Mouse (Mus musculus) fat pad, adult 2 months (tissue): ENCODE results near the gene Usp35.

Experiments
- DNase-seq: peaks from one replicate; pipeline ENCODE4 v3.0.0-alpha.2; 2011; ENCODE audit warnings: low read depth, low spot score; ENCODE audit errors: extremely low read depth

Gene Usp35

DNA sequence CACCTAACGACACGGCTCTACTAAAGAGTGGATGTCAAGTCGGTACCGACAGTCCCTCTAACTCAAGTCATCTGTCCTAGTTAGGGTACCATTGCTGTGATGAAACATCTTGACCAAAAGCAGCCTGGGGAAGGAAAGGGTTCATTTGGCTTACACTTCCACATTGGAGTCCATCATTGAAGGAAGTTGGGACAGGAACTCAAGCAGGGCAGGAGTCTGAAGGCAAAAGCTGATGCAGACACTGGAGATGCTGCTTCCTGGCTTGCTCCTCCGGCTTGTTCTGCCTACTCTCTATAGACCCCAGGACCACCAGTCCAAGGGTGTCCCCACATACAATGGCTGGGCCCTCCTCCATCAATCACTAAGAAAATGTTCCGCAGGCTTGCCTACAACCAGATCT is 16.2 kb downstream of the Usp35 start:
- DNase-seq = no peak

DNA sequence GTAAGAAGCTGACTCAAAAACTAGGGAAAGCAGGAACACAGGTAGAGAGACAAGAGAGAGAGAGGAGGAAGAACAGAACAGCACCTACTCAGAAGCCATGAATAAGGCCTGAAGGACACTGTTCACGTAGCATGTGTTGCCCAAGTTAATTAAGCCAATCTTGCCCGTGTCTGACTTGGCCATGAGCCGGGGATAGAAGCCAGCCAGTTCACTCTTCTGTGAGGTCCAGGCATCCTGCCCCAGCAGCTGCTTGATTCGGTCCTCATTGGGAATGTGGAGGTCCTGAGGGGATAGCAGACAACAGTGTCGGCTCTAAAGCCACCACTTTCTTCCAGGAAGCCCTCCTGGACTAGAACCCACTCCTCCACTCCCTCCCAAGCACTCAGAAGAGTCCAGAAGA is 17.2 kb downstream of the Usp35 start:
- DNase-seq = no peak

DNA sequence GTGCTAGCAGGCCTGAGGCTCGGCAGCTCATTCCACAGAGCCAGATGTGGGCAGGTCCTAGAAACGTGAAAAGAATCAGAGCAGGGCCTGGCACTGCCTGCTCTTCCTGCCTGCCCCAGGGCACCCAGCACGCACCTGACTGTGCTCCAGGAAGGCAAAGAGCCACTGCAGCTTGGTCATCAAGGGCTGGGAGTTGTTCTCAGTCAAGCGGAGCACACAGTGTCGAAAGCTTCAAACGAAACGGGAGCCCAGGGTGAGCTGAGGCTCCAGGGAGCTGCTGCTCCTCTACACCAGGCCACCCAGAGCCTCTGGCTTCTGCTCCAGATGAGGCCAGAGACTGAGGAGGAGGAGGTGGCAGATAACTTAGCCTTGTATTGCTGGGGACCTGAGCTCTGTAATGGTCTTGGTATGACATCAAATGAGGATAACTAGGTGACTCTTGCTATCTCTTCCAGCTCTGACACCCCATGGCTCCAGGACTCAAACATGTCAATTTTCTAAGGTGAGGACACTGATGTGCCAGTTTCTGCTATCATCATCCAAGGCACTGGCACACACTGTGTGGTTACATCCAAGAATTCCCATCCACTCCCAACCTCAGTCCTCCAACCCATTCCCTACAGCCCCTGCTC is 18.3 kb downstream of the Usp35 start:
- no peak for DNase-seq

DNA sequence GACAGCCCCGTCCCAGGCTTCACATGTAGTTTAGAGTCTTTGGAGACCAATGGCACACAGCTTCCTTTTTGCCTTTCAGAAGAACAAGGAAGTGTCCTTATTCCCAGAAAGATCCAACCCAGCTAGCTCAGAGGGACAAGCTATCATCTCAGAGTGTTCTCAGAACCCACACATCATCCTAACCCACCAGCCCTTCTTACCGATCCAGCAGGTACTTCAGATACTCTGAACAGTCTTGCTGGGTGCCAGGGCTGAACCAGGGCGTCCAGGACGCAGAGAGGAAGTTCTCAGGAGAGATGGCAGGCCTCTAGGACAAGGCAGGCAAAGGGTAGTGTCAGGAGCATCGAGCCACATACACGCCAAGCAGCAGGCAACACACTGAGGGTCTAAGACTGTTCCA is 19.0 kb downstream of the Usp35 start:
- no peak for DNase-seq

DNA sequence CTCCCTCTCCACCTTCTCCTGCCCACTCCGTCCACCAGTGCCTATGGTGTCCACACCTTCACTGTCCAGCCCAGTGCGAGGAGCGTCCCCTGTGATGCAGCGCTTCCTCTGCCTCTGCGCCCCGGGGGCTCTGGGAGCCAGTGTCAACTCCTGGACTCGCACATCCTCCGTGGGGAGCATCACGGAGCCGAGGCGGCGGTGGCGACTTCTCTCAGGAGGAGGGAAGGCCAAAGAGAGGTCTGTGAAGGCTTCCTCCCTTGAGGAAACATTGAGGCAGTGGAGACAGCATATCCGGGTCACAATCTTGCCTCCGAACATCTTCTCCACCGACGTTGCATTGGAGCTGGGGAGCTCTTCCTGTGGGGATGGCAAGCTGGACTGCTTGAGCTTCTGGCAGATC is 19.6 kb downstream of the Usp35 start:
- DNase-seq = no peak

DNA sequence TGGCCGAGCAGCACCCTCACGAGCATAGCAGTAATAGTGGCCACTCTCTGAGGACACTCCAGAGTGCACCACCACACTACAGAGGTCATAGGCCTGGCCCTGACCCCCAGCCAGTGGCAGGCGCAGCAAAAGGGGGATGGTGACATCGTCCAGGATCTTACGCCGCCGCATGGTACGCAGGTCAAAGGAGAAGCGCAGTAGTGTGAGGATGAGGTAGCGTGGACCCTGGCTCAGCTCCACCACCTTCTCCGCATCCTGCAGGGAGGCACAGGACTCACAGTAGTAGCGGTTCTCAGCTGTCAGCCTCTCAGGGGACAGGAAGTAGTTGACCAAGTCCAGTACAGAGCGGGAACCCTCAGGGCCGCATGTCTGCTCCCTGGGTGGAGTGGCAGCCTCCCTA is 20.2 kb downstream of the Usp35 start:
- no peak for DNase-seq

DNA sequence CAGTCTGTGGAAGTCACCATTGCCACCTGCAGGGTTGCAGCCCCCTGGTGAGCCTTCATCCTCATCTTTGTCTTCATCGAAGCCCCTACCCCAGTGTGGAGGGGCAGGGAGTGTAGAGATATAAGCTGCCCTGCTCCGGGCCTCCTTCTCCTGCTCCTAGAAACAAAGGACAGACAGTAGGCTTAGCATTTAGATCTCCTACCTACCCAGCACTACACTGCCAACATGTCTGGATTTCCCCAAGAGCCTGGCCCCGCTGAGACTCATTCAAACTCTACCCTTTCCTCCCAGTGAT is 21.5 kb downstream of the Usp35 start:
- no peak for DNase-seq

DNA sequence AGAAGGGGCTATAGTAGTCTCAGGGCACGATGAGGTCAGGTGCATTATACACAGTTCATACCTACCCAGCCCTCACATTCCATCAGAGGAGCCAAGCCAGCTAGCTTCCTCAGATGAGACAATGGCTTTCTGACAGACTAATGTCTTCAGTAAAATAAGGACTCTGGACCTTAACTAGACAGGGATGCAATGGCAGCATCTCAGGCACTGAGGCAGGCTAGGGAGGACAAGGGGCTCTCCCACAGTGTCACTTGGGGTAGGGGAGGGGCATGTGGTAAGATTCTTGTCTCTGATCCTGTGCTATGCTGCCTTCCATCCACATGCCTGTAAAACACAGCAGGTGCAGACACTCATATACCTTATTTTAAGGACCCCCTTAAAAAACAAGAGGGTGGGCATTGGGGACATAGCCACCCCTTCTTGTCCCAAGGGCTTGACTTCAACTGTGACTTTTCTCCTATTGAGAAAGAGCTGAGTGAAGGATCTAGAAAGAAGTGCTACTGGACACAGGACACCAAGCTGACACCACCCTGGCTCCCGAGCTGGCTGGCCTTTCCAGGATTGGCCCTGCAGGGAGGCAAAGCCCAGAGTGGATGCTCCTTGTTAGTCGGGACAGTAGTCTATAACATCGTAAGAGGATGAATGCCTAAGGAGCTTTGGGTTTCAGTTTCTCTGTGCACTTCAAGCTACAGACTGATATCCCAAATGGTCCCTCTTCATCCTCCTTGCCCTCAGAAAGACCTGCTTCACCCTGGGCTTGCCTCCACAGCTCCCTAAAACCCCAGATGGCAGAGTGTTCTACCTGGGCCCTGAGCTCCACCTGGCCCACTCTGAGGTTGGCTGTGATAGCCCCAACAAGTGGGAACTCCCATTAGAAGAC is 22.1 kb downstream of the Usp35 start:
- DNase-seq = no peak

DNA sequence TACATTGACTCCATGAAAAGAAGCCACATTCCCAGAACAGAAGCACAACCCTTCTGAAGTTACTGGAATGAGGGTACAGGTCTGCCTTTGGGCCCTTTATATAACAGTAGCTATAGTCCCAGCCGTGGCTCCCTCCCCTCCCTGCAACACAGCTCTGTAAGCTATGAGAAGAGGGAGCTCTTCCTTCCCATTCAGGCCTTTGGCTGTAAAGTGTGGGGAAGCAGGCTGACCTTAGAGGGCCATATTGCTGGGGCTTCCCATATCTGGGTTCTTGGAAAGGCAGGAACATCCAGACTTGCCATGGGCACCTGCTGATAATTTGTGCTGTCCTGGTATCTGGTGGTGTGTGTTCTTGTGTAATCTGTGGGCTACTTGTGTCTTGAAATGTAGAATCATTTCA is 24.3 kb downstream of the Usp35 start:
- DNase-seq = no peak

DNA sequence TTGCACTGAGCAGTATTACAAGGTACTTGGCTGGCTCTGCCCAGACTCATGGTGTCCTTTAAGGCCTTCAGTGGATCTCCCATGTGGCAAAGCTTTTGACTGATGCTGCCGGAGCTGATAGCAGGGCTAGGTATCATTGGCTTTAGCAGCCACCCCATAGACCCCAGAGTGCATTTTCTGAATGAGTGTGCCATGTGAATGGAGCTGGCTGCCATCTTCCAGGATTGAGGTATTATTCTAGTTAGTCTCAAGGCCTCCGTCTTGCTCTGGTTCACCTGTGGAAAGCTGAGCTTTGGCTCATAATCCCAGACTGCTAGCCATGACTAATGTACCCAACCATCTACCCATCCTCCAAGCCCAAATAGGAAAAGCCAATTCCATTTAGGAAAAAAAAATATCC is 25.0 kb downstream of the Usp35 start:
- no peak for DNase-seq

DNA sequence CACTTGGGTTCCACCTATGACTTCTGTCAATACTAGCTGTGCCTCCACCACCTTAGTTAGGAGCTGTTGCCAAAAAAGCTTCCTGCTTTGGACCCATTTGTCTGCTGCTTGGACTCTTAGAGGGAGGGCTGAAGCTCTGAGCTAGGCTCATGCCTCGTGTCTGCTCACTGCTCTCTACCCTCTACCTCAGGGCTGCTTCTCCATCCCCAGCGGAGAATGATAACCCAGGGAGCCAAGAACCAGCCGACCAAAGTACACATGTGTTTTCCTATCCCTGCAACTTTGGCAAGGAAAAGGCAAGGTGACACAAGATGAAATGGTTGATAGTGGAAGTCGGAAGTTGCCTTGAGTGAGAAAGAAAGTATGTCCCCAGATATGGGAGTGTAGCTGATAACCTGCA is 26.6 kb downstream of the Usp35 start:
- DNase-seq = no peak

DNA sequence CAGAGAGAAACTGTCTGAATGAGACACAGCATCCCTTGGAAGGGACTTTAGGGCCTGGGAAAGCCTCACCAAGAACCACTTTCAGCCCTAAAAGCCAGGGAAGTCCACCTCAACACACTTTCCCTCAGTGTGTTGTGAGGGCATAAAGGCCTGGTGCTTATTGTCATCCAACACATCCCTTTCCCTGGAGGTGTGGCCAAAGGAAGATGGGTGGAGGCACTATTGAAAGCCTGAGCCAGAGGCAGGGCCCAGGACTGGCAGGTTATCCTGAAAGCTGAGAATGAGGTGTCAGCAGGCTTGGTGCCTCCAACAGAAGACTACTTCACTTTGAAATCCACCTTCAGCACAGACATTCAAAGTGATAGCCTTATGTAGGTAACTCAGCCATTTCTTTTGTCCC is 27.3 kb downstream of the Usp35 start:
- no peak for DNase-seq

DNA sequence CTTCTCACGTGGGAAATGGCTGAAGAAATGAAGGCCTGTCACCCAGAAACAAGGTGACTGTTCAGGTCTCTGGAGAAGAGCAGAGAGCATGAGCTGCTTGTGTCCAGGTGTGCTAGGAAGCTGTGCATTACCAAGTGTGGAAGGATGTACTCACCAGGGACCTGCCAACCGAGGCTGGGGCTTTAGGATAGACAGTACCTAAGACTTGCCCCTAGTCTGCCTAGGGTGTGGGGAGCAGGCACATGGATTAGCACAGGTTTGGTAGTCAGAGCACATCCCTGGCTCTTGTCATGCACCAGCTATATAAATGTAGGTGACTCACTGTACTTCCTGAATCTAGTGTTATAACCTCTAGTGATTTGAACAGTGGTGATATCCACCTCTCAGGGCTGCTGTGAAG is 28.2 kb downstream of the Usp35 start:
- DNase-seq = no peak

DNA sequence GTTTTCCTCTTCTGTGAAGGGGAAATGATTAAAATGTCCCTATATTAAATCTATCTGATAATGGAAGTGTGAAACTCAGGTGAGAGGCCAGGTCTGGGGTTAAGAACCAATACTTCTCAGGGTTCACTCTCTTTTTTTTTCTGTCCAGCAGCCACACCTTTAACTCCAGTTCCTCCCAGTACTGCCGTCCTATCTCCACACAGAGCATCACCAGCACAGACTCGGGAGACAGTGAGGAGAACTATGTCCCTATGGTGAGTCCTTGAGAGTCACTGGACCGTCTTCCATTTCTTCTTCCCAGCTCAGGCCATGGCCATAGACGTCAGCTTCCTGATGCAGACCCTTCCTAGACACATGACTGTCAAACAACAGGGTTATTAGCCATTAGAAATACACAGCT is 28.9 kb downstream of the Usp35 start:
- no peak for DNase-seq

DNA sequence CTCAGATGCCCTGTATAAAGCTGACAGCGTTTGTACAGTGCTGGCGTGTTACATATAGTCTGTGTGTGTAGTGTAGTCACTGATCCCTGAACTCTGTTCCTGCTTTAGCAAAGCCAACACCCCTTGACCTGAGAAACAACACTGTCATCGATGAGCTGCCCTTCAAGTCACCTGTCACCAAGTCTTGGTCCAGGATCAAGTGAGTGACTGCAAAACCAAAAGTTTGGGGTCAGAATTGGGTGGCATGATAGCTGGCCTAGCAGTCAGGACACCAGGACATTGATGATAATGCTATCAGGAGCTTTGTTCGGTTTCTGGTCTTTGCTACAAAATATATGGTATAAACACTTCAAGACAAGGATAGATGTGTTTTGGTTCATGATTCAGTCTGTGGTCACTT is 29.6 kb downstream of the Usp35 start:
- DNase-seq = no peak

DNA sequence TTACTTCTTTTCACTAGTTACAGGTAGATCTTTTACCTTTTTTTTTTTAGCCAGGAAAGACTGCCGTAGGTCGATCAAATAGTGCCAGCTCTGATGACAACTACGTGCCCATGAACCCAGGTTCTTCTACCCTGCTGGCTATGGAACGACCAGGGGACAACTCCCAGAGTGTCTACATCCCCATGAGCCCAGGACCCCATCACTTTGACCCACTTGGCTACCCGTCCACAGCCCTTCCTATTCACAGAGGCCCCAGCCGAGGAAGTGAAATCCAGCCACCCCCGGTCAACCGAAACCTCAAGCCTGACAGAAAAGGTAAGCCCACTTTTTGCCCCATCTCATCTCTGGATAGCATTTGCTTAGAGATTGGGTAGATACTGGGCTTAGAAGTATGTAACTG is 30.5 kb downstream of the Usp35 start:
- no peak for DNase-seq

DNA sequence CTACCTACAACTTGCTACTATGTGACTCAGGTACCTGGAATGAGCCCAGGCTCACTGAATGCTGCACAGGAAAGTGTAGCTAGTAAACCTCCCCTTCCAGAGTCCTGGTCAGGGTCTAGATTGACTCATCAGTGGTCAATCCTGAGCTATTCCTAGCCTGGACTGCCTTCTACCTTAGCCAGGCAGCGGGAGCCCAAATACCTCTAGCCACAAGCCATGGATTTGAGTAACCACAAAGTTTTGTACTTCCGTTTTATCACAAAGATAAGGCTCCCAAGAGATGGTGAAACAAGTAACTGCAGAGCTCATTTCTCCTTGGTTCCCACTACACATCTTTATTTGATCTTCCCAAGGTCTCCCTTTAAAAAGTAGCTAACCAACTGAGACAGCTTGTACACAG is 30.9 kb downstream of the Usp35 start:
- DNase-seq = no peak

DNA sequence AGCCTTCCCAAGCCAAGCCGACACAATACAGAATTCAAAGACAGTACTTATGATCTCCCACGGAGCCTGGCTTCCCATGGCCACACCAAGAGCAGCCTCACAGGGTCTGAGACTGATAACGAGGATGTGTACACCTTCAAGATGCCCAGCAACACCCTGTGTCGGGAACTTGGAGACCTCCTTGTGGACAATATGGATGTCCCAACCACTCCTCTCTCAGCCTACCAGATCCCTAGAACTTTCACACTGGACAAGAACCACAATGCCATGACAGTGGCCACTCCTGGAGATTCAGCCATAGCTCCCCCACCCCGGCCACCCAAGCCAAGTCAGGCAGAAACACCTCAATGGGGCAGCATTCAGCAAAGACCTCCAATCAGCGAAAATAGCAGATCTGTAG is 32.9 kb downstream of the Usp35 start:
- no peak for DNase-seq

DNA sequence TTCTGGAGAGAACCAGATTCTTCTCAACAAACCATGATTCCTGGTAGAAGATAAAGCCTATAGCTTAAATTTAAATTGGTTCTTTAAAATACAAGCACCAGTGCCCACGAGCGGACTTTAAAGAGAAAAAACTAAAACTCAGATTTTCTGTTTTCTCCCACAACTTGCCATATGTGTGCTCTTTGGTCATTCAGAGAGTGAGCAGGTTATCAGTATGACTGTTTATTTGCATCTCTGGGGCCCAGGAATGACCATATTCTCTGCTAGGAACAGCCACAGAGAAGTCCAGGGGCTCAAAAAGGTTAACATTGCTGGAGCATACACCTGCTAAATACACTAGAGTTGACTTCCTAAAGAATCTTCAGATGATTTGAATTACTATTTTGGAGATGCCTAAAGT is 33.5 kb downstream of the Usp35 start:
- no peak for DNase-seq

DNA sequence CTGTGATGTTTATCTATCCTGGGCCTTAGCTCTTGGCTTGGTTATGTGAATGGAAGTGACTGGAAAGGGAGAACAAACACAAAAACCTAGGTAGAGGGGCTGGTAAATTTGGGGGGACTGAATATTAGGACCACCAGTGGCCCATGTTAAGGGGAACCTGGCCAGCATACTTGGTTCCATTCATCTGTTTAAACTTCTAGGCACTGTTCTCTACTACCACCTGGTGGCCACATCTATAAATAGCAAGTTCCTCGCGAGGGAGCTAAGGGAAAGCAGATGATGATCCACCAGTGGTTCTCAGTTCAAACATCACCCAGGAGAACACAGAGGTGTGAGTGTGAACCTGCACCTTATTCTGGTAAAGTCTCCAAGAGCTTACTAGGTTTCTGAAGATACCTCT is 34.4 kb downstream of the Usp35 start:
- no peak for DNase-seq

DNA sequence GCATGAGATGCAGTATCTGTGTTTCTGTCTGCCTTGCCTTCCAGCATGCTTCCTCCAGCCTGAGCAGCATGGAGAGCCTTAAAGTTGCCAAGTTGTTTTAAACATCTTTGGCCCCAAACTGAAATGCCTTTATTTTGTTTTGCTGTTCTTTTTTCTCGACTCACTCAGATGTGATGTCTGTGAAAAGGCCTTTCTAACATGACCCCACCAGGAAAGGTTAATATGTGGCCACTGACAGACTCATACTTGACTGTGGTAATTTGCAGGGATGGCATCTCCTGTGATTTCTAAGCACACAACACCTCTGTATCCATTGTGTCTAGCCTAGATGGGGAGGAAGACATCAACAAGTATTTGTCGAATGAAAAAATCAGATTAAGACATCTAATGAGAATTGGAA is 34.8 kb downstream of the Usp35 start:
- DNase-seq = no peak

DNA sequence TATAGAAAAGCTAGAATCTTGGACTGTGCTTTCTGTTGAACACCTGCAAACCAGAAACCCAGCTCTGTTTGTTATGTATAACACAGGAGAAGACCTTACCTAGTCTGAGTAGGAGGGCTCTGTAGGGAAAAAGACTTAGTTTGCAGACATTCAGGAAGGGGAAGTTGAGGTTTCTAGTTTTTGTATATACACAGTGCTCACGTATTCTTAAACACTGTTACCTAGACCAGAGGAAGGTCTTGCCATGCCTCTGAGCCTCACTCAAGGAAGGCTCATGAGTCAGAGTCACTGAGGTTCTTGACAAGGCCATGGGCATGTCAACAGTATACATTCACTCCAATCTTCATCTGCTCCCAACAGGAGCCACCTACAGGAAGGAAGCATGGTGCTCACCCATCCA is 60.8 kb downstream of the Usp35 start:
- no peak for DNase-seq

DNA sequence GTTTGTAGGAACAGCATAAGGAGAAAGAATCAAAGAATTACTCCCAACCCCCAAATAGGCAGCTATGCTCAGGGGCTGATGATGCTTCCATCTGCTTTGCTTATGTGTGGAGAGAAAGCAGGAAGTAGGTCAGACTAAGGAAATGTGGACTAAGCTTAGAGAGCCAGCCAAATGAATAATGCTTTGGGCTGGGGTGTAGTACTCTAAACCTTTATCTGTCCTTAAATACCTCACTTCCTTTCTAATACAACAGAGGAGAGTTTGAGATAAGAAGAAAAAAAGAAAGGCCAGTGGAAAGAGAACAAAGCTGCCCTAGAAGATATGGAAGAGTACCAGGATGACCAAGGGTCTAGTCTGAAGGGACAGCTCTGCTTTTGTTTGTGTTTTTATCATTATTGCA is 61.5 kb downstream of the Usp35 start:
- DNase-seq = no peak
